Mouse (Mus musculus): ENCODE data around the gene Olfr1317. TPM values are rescaled to one million over a fixed set of nuclear protein-coding genes. Genes with fewer than 3 reads are reported as not detected.

The Olfr1317 gene
- polyA plus RNA-seq (2014; fragmentation: Illumina TruSeq; extraction: RNeasy Lipid Tissue Mini Kit (QIAGEN cat#74804); ENCODE audit: low read depth, low replicate concordance): not detected

DNA sequence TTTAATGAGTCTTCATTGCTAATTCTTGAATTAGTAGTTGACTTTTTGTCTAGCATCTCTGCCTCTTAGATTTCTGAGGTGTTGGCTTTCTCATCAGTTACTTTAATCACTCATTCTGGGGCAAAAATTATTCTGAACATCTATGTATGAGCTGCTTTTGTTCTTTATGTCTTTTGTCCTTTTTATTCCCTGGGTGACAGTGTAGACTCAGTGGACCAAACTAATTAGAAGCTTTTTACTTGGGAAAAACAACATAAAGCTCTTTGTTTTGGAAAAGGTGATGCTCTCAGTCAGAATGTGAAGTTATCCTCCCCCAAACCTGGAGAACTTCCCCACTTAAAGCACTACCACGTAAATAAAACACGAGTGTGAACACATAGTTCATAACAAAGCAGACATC is at the start of gene Olfr1317:
Gene Olfr1317 (plus strand): TSS at position 301 of the 400 bp plus-strand sequence.

DNA sequence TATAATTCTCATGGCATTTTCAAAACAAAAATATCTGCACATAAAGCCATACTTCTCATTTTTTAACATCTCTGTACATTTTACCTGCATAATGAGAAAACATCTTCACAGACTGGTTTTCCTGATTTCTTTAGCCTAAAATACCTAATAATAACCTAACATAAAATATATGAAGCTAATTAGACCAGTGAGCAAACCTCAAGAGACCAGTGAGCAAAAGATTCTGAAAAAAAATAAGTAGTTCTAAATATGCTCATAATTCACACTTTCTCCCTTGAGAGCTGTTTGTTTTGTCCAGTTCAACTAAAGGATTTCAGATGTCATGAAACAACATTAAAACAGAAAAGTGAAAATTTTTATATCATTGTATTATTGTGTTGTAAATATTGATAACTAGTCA is 43.4 kb upstream of the Olfr1317 start, which contains the start of gene Olfr1314:
Gene Olfr1314 (minus strand): TSS at position 101 of the 400 bp plus-strand sequence.

DNA sequence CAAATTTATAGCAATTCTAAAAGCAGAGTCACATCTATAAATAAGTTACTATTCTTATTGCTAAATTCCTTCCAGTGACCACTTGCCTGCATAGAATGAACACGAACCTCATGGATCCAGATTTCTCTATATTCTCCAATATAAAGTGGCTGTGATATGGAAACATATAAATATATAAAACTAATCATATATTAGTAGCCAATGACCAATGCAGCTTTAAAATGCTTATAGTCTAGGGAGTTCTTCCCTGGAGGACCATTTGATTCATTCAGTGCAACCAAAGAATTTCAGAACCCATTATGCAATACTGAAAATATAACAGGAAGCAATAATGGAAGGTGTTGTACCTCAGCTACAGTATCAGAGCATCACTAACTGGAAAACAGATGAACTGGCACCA is 24.8 kb upstream of the Olfr1317 start, which contains the start of gene Olfr1315-ps1:
Gene Olfr1315-ps1 (minus strand): TSS at position 101 of the 400 bp plus-strand sequence.

DNA sequence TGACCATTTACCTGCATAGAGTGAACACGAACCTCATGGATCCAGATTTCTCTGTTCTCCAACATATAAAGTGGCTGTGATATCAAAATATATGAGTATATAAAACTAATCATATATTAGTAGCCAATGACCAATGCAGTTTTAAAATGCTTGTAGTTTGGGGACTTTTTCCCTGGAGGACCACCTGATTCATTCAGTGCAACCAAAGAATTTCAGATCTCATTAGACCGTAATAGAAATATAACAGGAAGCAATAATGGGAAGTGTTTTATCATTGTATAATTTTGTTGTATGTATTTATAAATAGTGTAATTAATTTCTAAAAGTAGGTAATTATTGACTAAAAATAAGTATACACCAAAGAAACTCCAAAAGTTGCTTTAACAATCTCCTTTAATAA is 5.3 kb upstream of the Olfr1317 start, which contains the start of gene Olfr1316:
Gene Olfr1316 (minus strand): TSS at position 101 of the 400 bp plus-strand sequence.

DNA sequence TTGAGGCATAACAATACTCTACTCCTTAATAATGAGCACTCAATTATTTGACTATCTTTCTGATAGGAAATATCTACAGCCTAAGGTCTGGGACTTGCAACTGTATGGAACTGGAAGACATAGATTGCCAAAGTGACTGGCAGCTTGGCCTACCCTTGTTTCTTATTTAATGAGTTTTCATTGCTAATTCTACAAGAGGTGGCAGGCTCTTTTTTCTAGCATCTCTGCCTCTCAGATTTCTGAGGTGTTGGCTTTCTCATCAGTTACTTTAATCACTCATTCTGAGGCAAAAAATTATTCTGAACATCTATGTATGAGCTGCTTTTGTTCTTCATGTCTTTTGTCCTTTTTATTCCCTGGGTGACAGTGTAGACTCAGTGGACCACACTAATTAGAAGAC is 13.8 kb downstream of the Olfr1317 start, which contains the start of gene Olfr1318:
Gene Olfr1318 (plus strand): TSS at position 301 of the 400 bp plus-strand sequence.

Other genes starting within 250 kb of the Olfr1317 start
- gene Olfr1306, start 224.1 kb upstream of the Olfr1317 start, polyA plus RNA-seq (2014; fragmentation: Illumina TruSeq; extraction: RNeasy Lipid Tissue Mini Kit (QIAGEN cat#74804); ENCODE audit: low read depth, low replicate concordance): not detected
- gene Olfr1307, start 190.9 kb upstream of the Olfr1317 start, polyA plus RNA-seq (2014; fragmentation: Illumina TruSeq; extraction: RNeasy Lipid Tissue Mini Kit (QIAGEN cat#74804); ENCODE audit: low read depth, low replicate concordance): not detected
- not detected for gene Olfr1308, start 175.4 kb upstream of the Olfr1317 start, polyA plus RNA-seq (2014; fragmentation: Illumina TruSeq; extraction: RNeasy Lipid Tissue Mini Kit (QIAGEN cat#74804); ENCODE audit: low read depth, low replicate concordance)
- not detected for gene Olfr1309, start 150.0 kb upstream of the Olfr1317 start, polyA plus RNA-seq (2014; fragmentation: Illumina TruSeq; extraction: RNeasy Lipid Tissue Mini Kit (QIAGEN cat#74804); ENCODE audit: low read depth, low replicate concordance)
- not detected for gene Olfr1310, start 127.6 kb upstream of the Olfr1317 start, polyA plus RNA-seq (2014; fragmentation: Illumina TruSeq; extraction: RNeasy Lipid Tissue Mini Kit (QIAGEN cat#74804); ENCODE audit: low read depth, low replicate concordance)
- not detected for gene Olfr1311, start 115.9 kb upstream of the Olfr1317 start, polyA plus RNA-seq (2014; fragmentation: Illumina TruSeq; extraction: RNeasy Lipid Tissue Mini Kit (QIAGEN cat#74804); ENCODE audit: low read depth, low replicate concordance)
- gene Olfr1312, start 90.1 kb upstream of the Olfr1317 start, polyA plus RNA-seq (2014; fragmentation: Illumina TruSeq; extraction: RNeasy Lipid Tissue Mini Kit (QIAGEN cat#74804); ENCODE audit: low read depth, low replicate concordance): not detected
- gene Olfr1313, start 62.5 kb upstream of the Olfr1317 start, polyA plus RNA-seq (2014; fragmentation: Illumina TruSeq; extraction: RNeasy Lipid Tissue Mini Kit (QIAGEN cat#74804); ENCODE audit: low read depth, low replicate concordance): not detected
- gene Olfr1314, start 43.5 kb upstream of the Olfr1317 start, polyA plus RNA-seq (2014; fragmentation: Illumina TruSeq; extraction: RNeasy Lipid Tissue Mini Kit (QIAGEN cat#74804); ENCODE audit: low read depth, low replicate concordance): not detected
- gene Olfr1315-ps1, start 24.9 kb upstream of the Olfr1317 start, polyA plus RNA-seq (2014; fragmentation: Illumina TruSeq; extraction: RNeasy Lipid Tissue Mini Kit (QIAGEN cat#74804); ENCODE audit: low read depth, low replicate concordance): not detected
- not detected for gene Olfr1316, start 5.4 kb upstream of the Olfr1317 start, polyA plus RNA-seq (2014; fragmentation: Illumina TruSeq; extraction: RNeasy Lipid Tissue Mini Kit (QIAGEN cat#74804); ENCODE audit: low read depth, low replicate concordance)
- not detected for gene Olfr1318, start 13.9 kb downstream of the Olfr1317 start, polyA plus RNA-seq (2014; fragmentation: Illumina TruSeq; extraction: RNeasy Lipid Tissue Mini Kit (QIAGEN cat#74804); ENCODE audit: low read depth, low replicate concordance)
- not detected for gene Lpcat4, start 99.1 kb downstream of the Olfr1317 start, polyA plus RNA-seq (2014; fragmentation: Illumina TruSeq; extraction: RNeasy Lipid Tissue Mini Kit (QIAGEN cat#74804); ENCODE audit: low read depth, low replicate concordance)
- gene Nutm1, start 119.0 kb downstream of the Olfr1317 start, polyA plus RNA-seq (2014; fragmentation: Illumina TruSeq; extraction: RNeasy Lipid Tissue Mini Kit (QIAGEN cat#74804); ENCODE audit: low read depth, low replicate concordance): not detected
- 48.2 TPM for gene Nop10, start 121.6 kb downstream of the Olfr1317 start, polyA plus RNA-seq (2014; fragmentation: Illumina TruSeq; extraction: RNeasy Lipid Tissue Mini Kit (QIAGEN cat#74804); ENCODE audit: low read depth, low replicate concordance)
- 44.4 TPM for gene Slc12a6, start 125.5 kb downstream of the Olfr1317 start, polyA plus RNA-seq (2014; fragmentation: Illumina TruSeq; extraction: RNeasy Lipid Tissue Mini Kit (QIAGEN cat#74804); ENCODE audit: low read depth, low replicate concordance)
- 0.40 TPM for gene Gm21985, start 126.0 kb downstream of the Olfr1317 start, polyA plus RNA-seq (2014; fragmentation: Illumina TruSeq; extraction: RNeasy Lipid Tissue Mini Kit (QIAGEN cat#74804); ENCODE audit: low read depth, low replicate concordance)
- 91.9 TPM for gene Emc4, start 227.7 kb downstream of the Olfr1317 start, polyA plus RNA-seq (2014; fragmentation: Illumina TruSeq; extraction: RNeasy Lipid Tissue Mini Kit (QIAGEN cat#74804); ENCODE audit: low read depth, low replicate concordance)
- 42.4 TPM for gene Katnbl1, start 238.9 kb downstream of the Olfr1317 start, polyA plus RNA-seq (2014; fragmentation: Illumina TruSeq; extraction: RNeasy Lipid Tissue Mini Kit (QIAGEN cat#74804); ENCODE audit: low read depth, low replicate concordance)

Data from kidney, adult 10 weeks (tissue).